Mouse (Mus musculus) frontal cortex, postnatal 25 days (tissue): ENCODE measurements around the gene Zfp940.
A peak's percentile ranks its signal among the peaks of the same experiment; 100 is the strongest.

ENCODE experiments used
- DNase-seq, 2 experiments: peaks; one replicate each; pipeline ENCODE4 v3.0.0; 2022; ENCODE audit warnings: low spot score in 2 of 2

Gene Zfp940

DNA sequence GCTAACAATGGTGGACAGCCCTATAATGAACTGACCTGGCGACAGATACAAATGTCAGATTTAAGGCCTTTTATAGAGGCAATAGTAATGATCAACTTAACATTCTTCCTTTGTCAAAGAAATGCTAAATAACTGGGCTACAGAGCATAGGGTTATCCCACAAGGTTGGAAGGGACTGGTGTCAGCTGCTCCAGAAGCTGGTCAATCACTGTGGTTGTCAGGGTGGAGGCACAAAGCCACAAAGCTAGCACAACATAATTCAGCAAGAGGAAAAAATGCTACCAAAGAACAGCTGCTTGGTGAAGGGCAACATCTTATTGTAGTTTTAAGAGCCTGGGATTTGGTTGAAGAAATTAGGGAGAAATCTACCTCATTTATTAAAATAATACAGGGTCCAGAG, 41.2 kb downstream of the Zfp940 start:
- no peak for DNase-seq

DNA sequence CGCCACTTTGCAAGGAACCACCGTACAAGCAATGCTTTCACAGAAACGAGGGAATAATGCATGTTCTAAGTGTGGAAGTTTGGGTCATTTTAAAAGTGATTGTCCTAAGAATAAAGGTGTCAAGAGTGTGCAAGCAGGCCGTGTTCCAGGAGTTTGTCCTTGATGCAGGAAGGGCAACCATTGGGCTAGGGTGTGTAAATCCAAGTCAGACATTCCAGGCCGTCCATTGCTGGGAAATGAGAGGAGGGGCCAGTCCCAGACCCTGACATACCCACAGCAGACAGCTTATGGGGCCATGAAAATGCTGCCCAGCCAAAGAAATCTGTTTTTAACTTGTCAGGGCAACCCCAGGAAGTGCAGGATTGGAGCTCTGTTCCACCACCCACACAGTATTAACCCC, 46.4 kb downstream of the Zfp940 start:
- no peak for DNase-seq

DNA sequence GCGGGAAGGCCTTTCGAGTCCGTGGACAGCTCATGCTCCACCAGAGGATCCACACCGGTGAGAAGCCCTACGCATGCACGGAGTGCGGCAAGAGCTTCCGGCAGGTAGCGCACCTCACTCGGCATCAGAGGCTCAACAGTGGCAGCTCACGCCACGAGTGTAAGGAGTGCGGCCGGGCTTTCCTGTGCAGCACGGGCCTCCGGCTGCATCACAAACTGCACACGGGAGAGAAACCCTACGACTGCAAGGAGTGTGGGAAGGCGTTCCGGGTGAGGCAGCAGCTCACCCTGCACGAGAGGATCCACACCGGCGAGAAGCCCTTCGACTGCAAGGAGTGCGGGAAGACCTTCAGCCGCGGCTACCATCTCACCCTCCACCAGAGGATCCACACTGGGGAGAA, 60.6 kb downstream of the Zfp940 start:
- DNase-seq = no peak

DNA sequence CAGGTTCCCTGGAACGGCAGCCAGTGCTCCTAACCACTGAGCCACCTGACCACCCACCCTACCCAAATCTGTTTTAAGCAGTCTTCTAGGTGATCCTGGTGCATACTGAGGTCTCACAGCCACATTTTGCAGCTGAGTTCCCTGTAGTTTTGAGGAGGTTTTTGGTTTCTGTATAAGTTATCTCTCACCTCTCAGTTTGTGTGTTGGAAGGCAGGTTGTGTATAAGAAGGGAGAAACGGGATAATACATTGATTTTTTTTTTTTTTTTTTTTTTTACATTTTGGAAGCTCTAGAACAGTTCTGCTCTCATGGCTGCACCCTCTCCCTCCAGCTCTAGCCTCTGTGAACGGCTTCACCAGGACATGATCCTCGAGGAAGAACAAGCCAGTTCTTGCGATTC, 67.6 kb downstream of the Zfp940 start:
- DNase-seq = no peak

DNA sequence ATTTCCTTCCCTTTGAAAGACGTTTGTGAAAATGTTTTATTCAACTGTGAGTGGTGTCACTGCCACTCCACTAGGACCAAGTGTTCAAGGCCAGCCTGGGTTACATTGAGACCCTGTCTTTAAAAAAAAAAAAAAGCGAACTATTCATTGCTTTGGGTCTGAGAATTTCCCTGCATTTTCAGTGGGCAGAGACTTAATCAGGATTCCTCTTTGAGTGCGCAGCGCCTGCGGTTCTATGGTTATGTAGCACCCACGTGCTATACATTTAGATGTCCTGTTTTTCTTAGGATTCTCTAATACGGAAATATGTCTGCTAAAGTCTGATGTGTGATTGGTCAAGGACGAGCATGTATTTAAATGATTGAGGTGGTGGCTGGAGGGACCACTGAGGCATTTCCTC, 68.4 kb downstream of the Zfp940 start:
- DNase-seq = no peak

DNA sequence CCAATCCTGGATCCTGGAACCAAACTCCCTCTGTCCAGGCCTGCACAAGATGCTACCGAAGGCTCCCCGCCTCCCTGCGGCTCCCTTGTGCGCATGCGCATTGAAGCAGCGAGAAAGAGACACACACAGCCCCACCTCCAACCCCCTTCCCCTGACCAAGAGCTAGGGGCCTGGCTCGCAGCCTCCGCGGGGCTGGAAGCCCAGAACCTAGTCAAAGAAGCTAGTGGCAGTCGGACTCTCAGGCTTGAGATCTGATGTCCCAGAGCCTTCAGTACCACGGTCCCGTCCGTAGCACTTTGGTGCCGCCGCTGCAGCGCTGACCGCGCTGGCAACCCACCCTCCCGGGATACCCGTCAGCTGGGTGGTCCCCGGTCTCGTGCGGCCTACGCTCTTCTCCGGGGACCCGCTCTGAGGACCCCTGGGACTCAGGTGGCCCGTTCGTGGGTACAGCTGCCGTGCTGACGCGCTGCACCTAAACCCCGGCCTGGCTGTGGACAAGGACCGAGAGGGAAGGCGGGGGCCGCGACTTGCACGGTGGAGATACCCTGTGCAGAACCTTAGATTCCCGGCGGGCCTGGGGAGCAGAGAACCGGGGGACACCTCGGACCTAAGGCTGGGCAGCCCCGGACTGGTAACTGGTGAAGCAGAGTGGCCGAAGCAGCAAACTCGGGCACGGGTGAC, 69.5 kb downstream of the Zfp940 start, which contains the start of gene Zfp30:
Gene Zfp30, plus strand, starts transcription at position 128 of the 681 bp plus-strand sequence.
- DNase-seq = peak; percentile 69 to 74
